Comparison of ENCODE assay signal across 14 mouse cellular contexts in the genomic region with DNA sequence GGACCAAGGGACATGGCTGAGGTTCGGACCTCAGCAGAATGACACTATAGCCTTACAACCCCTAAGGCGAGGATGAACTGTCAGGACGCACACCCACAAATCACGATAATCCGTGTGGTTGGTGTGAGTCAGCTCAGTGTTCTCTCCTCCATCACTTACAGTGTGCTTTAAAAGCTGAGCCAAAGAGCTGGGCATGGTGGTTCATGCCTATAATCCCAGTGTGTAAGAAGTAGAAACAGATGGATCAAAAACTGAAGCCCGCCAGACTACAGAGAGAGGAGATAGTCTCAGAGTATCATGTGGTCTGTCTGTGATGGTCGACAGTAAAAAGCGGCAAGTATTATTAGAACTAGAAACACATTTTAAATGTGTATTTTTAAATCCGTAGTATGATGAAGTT.
"Had no signal": no experiment of that assay in that cellular context is flagged by ENCODE, and none has a peak within 500 bp of the region (broad histone marks: within the 10 kb centered on the region; RNA-seq: fewer than 3 reads in every experiment).

No protein-coding gene starts in this region.

- H3K27me3 ChIP-seq: lung, embryonic 15.5 days; midbrain, embryonic 13.5 days; midbrain, embryonic 15.5 days; neural tube, embryonic 12.5 days; stomach, embryonic 15.5 days had no signal

- H3K9me3 ChIP-seq: lung, embryonic 15.5 days; midbrain, embryonic 13.5 days; midbrain, embryonic 15.5 days; neural tube, embryonic 12.5 days; stomach, embryonic 15.5 days had no signal

- H3K4me3 ChIP-seq: lung, embryonic 15.5 days; midbrain, embryonic 13.5 days; midbrain, embryonic 15.5 days; neural tube, embryonic 12.5 days; stomach, embryonic 15.5 days had no signal

- H3K36me3 ChIP-seq: lung, embryonic 15.5 days; midbrain, embryonic 13.5 days; midbrain, embryonic 15.5 days; neural tube, embryonic 12.5 days; stomach, embryonic 15.5 days had no signal

- DNase-seq: liver, postnatal 0 days; lung, adult 2 months; lung, postnatal 14 days; lung, postnatal 36 days; right cerebral cortex, postnatal 14 days; thymus, adult 2 months; thymus, postnatal 25 days; thymus, postnatal 4 days had no signal

- ATAC-seq: liver, postnatal 0 days; lung, postnatal 0 days; midbrain, embryonic 13.5 days; midbrain, embryonic 15.5 days had no signal
